Mouse (Mus musculus): ENCODE measurements around the gene Mapkap1. TPM values are rescaled to one million over a fixed set of nuclear protein-coding genes. Genes with fewer than 3 reads are reported as not detected.

The Mapkap1 gene
- polyA plus RNA-seq, 1 experiment from 2014 or later: 62.1 TPM

GRCm38 (mm10) chr2:34518526-34518925, 112.0 kb downstream of the Mapkap1 start:
- no peak for ATAC-seq
- TF ChIP-seq CTCF (IDR thresholded peaks at IDR 0.05) (no peak), EP300 (IDR thresholded peaks at IDR 0.05) (no peak)
- no peaks in the 10 kb centered on the region for H3K9me3 ChIP-seq (ENCODE audit: low read length)
- H3K4me1 ChIP-seq (ENCODE audit: insufficient read depth, low read depth, low read length): no peaks in the 10 kb centered on the region
- H3K9ac ChIP-seq (replicated peaks; ENCODE audit: low read depth): no peak overlapping the region
- H3K27ac ChIP-seq (ENCODE audit: low read length): no peak overlapping the region
- H3K27me3 ChIP-seq (replicated peaks; ENCODE audit: insufficient read depth, low read length): no peaks in the 10 kb centered on the region
- no peak overlapping the region for H3K4me2 ChIP-seq (replicated peaks; ENCODE audit: low read depth, low read length)
- H3K36me3 ChIP-seq (ENCODE audit: insufficient read depth, low read length): no peaks in the 10 kb centered on the region
- no peak for DNase-seq (ENCODE audit: low spot score)
- H3K4me3 ChIP-seq (ENCODE audit: low read depth, low read length): no peak overlapping the region
- WGBS: 82% methylated on average over 5 of the region's 5 CpGs

GRCm38 (mm10) chr2:34519525-34519924, 113.0 kb downstream of the Mapkap1 start:
- 52% methylated on average over 6 of the region's 6 CpGs for WGBS
- Histone ChIP-seq H3K4me3 (ENCODE audit: low read depth, low read length) (no peak overlapping the region), H3K9me3 (ENCODE audit: low read length) (no peaks in the 10 kb centered on the region), H3K4me1 (ENCODE audit: insufficient read depth, low read depth, low read length) (no peaks in the 10 kb centered on the region), H3K36me3 (ENCODE audit: insufficient read depth, low read length) (no peaks in the 10 kb centered on the region), H3K4me2 (replicated peaks; ENCODE audit: low read depth, low read length) (no peak overlapping the region), H3K27ac (ENCODE audit: low read length) (no peak overlapping the region), H3K27me3 (replicated peaks; ENCODE audit: insufficient read depth, low read length) (no peaks in the 10 kb centered on the region), H3K9ac (replicated peaks; ENCODE audit: low read depth) (no peak overlapping the region)
- ATAC-seq (peak; percentile 37; the same call in 1 of the 2 replicates), DNase-seq (ENCODE audit: low spot score) (peak; percentile 68)
- TF ChIP-seq EP300 (IDR thresholded peaks at IDR 0.05): no peak
- TF ChIP-seq CTCF (IDR thresholded peaks at IDR 0.05): peak; percentile 80

GRCm38 (mm10) chr2:34521384-34521783, 114.8 kb downstream of the Mapkap1 start:
- TF ChIP-seq CTCF (IDR thresholded peaks at IDR 0.05): no peak
- TF ChIP-seq EP300 (IDR thresholded peaks at IDR 0.05): no peak

GRCm38 (mm10) chr2:34526527-34527371, 120.2 kb downstream of the Mapkap1 start:
- Histone ChIP-seq H3K27me3 (replicated peaks; ENCODE audit: insufficient read depth, low read length) (no peaks in the 10 kb centered on the region), H3K4me1 (ENCODE audit: insufficient read depth, low read depth, low read length) (peaks cover 3% of the 10 kb centered on the region; the same call in 1 of the 2 replicates), H3K36me3 (ENCODE audit: insufficient read depth, low read length) (no peaks in the 10 kb centered on the region), H3K4me3 (ENCODE audit: low read depth, low read length) (no peak overlapping the region), H3K9me3 (ENCODE audit: low read length) (no peaks in the 10 kb centered on the region), H3K4me2 (replicated peaks; ENCODE audit: low read depth, low read length) (peak overlapping the region; percentile 22), H3K9ac (replicated peaks; ENCODE audit: low read depth) (no peak overlapping the region), H3K27ac (ENCODE audit: low read length) (no peak overlapping the region)
- no peak for TF ChIP-seq CTCF (IDR thresholded peaks at IDR 0.05)
- peak; percentile 30; the same call in 1 of the 2 replicates for TF ChIP-seq EP300 (IDR thresholded peaks at IDR 0.05)
- ATAC-seq: peak; percentile 66
- 22% methylated on average over 15 of the region's 15 CpGs for WGBS
- peak; percentile 52 for DNase-seq (ENCODE audit: low spot score)

More at GRCm38 (mm10) chr2:34521384-34521783, 114.8 kb downstream of the Mapkap1 start:
- Histone ChIP-seq H3K4me2 (replicated peaks; ENCODE audit: low read depth, low read length) (no peak overlapping the region), H3K4me3 (ENCODE audit: low read depth, low read length) (no peak overlapping the region), H3K27me3 (replicated peaks; ENCODE audit: insufficient read depth, low read length) (no peaks in the 10 kb centered on the region), H3K36me3 (ENCODE audit: insufficient read depth, low read length) (no peaks in the 10 kb centered on the region), H3K9me3 (ENCODE audit: low read length) (no peaks in the 10 kb centered on the region), H3K4me1 (ENCODE audit: insufficient read depth, low read depth, low read length) (no peaks in the 10 kb centered on the region), H3K9ac (replicated peaks; ENCODE audit: low read depth) (no peak overlapping the region), H3K27ac (ENCODE audit: low read length) (no peak overlapping the region)
- ATAC-seq: no peak
- 94% methylated on average over 3 of the region's 3 CpGs for WGBS
- no peak for DNase-seq (ENCODE audit: low spot score)

- no peak for TF ChIP-seq EP300 (IDR thresholded peaks at IDR 0.05)
- no peak for TF ChIP-seq CTCF (IDR thresholded peaks at IDR 0.05)
- Histone ChIP-seq H3K9me3 (ENCODE audit: low read length) (no peaks in the 10 kb centered on the region), H3K9ac (replicated peaks; ENCODE audit: low read depth) (no peak overlapping the region), H3K27ac (ENCODE audit: low read length) (no peak overlapping the region), H3K4me3 (ENCODE audit: low read depth, low read length) (no peak overlapping the region), H3K36me3 (ENCODE audit: insufficient read depth, low read length) (no peaks in the 10 kb centered on the region), H3K4me2 (replicated peaks; ENCODE audit: low read depth, low read length) (no peak overlapping the region), H3K27me3 (replicated peaks; ENCODE audit: insufficient read depth, low read length) (no peaks in the 10 kb centered on the region), H3K4me1 (ENCODE audit: insufficient read depth, low read depth, low read length) (peaks cover 3% of the 10 kb centered on the region; the same call in 1 of the 2 replicates)
- DNase-seq (ENCODE audit: low spot score) (no peak), ATAC-seq (no peak)
These were observed 121.9 kb downstream of the Mapkap1 start for GRCm38 (mm10) chr2:34528491-34528890.

GRCm38 (mm10) chr2:34530042-34530441, 123.5 kb downstream of the Mapkap1 start:
- H3K4me1 ChIP-seq (ENCODE audit: insufficient read depth, low read depth, low read length): peaks cover 3% of the 10 kb centered on the region; the same call in 1 of the 2 replicates
- no peak overlapping the region for H3K27ac ChIP-seq (ENCODE audit: low read length)
- ATAC-seq (no peak), DNase-seq (ENCODE audit: low spot score) (no peak)
- H3K4me3 ChIP-seq (ENCODE audit: low read depth, low read length): no peak overlapping the region
- no peaks in the 10 kb centered on the region for H3K27me3 ChIP-seq (replicated peaks; ENCODE audit: insufficient read depth, low read length)
- WGBS: 57% methylated on average over 3 of the region's 3 CpGs
- TF ChIP-seq CTCF (IDR thresholded peaks at IDR 0.05) (peak; percentile 52), EP300 (IDR thresholded peaks at IDR 0.05) (no peak)
- H3K36me3 ChIP-seq (ENCODE audit: insufficient read depth, low read length): no peaks in the 10 kb centered on the region
- H3K9ac ChIP-seq (replicated peaks; ENCODE audit: low read depth): no peak overlapping the region
- no peaks in the 10 kb centered on the region for H3K9me3 ChIP-seq (ENCODE audit: low read length)
- H3K4me2 ChIP-seq (replicated peaks; ENCODE audit: low read depth, low read length): no peak overlapping the region

Data from lung, postnatal 0 days (tissue).